Mouse (Mus musculus) ES-Bruce4 (cell line): Measurements from ENCODE around the gene Rhbdd2. TPM values are rescaled to one million over a fixed set of nuclear protein-coding genes. Genes with fewer than 3 reads are reported as not detected.

Source experiments
- H3K27ac ChIP-seq: 2 replicates; pipeline ENCODE4 v1.5.1; 2012; ENCODE audit warnings: low read length, inconsistent platforms; ENCODE audit not compliant: insufficient read depth
- H3K27me3 ChIP-seq: 2 replicates; pipeline ENCODE4 v1.6.1; 2012; ENCODE audit warnings: mild to moderate bottlenecking, low read length, inconsistent platforms; ENCODE audit not compliant: control insufficient read depth, poor library complexity, insufficient read depth, severe bottlenecking
- H3K36me3 ChIP-seq: 2 replicates; pipeline ENCODE4 v1.6.1; 2012; ENCODE audit warnings: inconsistent platforms, mild to moderate bottlenecking, low read length, moderate library complexity; ENCODE audit not compliant: control insufficient read depth, poor library complexity, insufficient read depth, severe bottlenecking
- H3K4me1 ChIP-seq: one replicate; pipeline ENCODE4 v1.8.1; 2011; ENCODE audit warnings: low read length; ENCODE audit not compliant: control insufficient read depth, insufficient read depth
- H3K4me3 ChIP-seq: 2 replicates; pipeline ENCODE4 v1.5.1; 2011; ENCODE audit warnings: low read depth, mild to moderate bottlenecking, low read length
- H3K9ac ChIP-seq: 2 replicates; pipeline ENCODE4 v1.6.1; 2012; ENCODE audit warnings: low read depth, mild to moderate bottlenecking, inconsistent platforms; ENCODE audit not compliant: poor library complexity, severe bottlenecking
- H3K9me3 ChIP-seq: replicated peaks from 2 replicates; pipeline ENCODE4 v1.6.1; 2012; ENCODE audit warnings: mild to moderate bottlenecking, low read length, inconsistent platforms; ENCODE audit not compliant: control insufficient read depth, poor library complexity, insufficient read depth, severe bottlenecking
- CTCF ChIP-seq: IDR thresholded peaks from one replicate; pipeline ENCODE4 v1.8.1; 2011; ENCODE audit warnings: low read depth, low read length
- EP300 ChIP-seq: IDR thresholded peaks from 2 replicates; pipeline ENCODE4 v1.6.1; 2011; ENCODE audit warnings: low read depth, low read length; ENCODE audit not compliant: insufficient read depth
- POLR2A ChIP-seq: IDR thresholded peaks from one replicate; pipeline ENCODE4 v1.8.1; 2011; ENCODE audit warnings: low read length; ENCODE audit not compliant: insufficient read depth
- polyA plus RNA-seq: library from polyadenylated mRNA; stranded (reverse); fragments of >200 nt; gene quantifications from 2 replicates; pipeline ENCODE4 v1.2.4, GENCODE M21; 2011; ENCODE audit warnings: low read depth; ENCODE audit not compliant: missing spikeins, insufficient read depth, insufficient read length

Gene Rhbdd2
- polyA plus RNA-seq, 1 experiment = 30.6 TPM

GRCm38 (mm10) chr5:135629401-135629800 is 3.0 kb upstream of the Rhbdd2 start:
- Histone ChIP-seq H3K36me3 (no peaks in the 10 kb centered on the region), H3K4me1 (no peaks in the 10 kb centered on the region), H3K27me3 (no peaks in the 10 kb centered on the region), H3K9me3 (no peaks in the 10 kb centered on the region), H3K27ac (peak overlapping the region; percentile 57), H3K4me3 (no peak overlapping the region), H3K9ac (no peak overlapping the region)
- TF ChIP-seq EP300 (no peak), POLR2A (no peak), CTCF (no peak)

- Histone ChIP-seq H3K27ac (no peak overlapping the region), H3K9me3 (no peaks in the 10 kb centered on the region), H3K9ac (no peak overlapping the region), H3K4me1 (no peaks in the 10 kb centered on the region), H3K36me3 (no peaks in the 10 kb centered on the region), H3K4me3 (no peak overlapping the region), H3K27me3 (no peaks in the 10 kb centered on the region)
- TF ChIP-seq POLR2A (no peak), CTCF (no peak), EP300 (no peak)
Measured at GRCm38 (mm10) chr5:135630598-135630997, 1.8 kb upstream of the Rhbdd2 start.

- Histone ChIP-seq H3K4me1 (no peaks in the 10 kb centered on the region), H3K4me3 (peak overlapping the region; percentile 99), H3K27ac (no peak overlapping the region)
Measured at GRCm38 (mm10) chr5:135632797-135633144, 353 bp downstream of the Rhbdd2 start.

GRCm38 (mm10) chr5:135639760-135640458 is 7.5 kb downstream of the Rhbdd2 start:
- Histone ChIP-seq H3K4me1 (peaks cover 9% of the 10 kb centered on the region), H3K27me3 (no peaks in the 10 kb centered on the region), H3K4me3 (no peak overlapping the region), H3K9ac (no peak overlapping the region), H3K9me3 (no peaks in the 10 kb centered on the region), H3K27ac (no peak overlapping the region), H3K36me3 (peaks cover 10% of the 10 kb centered on the region)
- TF ChIP-seq CTCF (no peak), POLR2A (no peak), EP300 (no peak)

More at GRCm38 (mm10) chr5:135632797-135633144, 353 bp downstream of the Rhbdd2 start:
- no peak for TF ChIP-seq POLR2A
- TF ChIP-seq CTCF = no peak
- no peak for TF ChIP-seq EP300
- Histone ChIP-seq H3K9me3 (no peaks in the 10 kb centered on the region), H3K36me3 (peaks cover 2% of the 10 kb centered on the region; the same call in 1 of the 2 replicates), H3K27me3 (no peaks in the 10 kb centered on the region), H3K9ac (peak overlapping the region; percentile 88)

- no peaks in the 10 kb centered on the region for H3K9me3 ChIP-seq
- peaks cover 10% of the 10 kb centered on the region for H3K36me3 ChIP-seq
- H3K27me3 ChIP-seq = no peaks in the 10 kb centered on the region
- H3K4me1 ChIP-seq = peaks cover 9% of the 10 kb centered on the region
- no peak overlapping the region for H3K4me3 ChIP-seq
- no peak for TF ChIP-seq CTCF
- no peak for TF ChIP-seq EP300
- TF ChIP-seq POLR2A = no peak
- no peak overlapping the region for H3K9ac ChIP-seq
- H3K27ac ChIP-seq = no peak overlapping the region
Measured at GRCm38 (mm10) chr5:135640459-135640789, 8.0 kb downstream of the Rhbdd2 start.

- Histone ChIP-seq H3K27ac (no peak overlapping the region), H3K9ac (no peak overlapping the region), H3K4me3 (no peak overlapping the region), H3K36me3 (peaks cover 10% of the 10 kb centered on the region), H3K9me3 (no peaks in the 10 kb centered on the region), H3K4me1 (peaks cover 9% of the 10 kb centered on the region), H3K27me3 (no peaks in the 10 kb centered on the region)
- TF ChIP-seq POLR2A (no peak), CTCF (no peak), EP300 (no peak)
Measured at GRCm38 (mm10) chr5:135641028-135641427, 8.6 kb downstream of the Rhbdd2 start.
